Comparison of ENCODE assay signal across 16 mouse cellular contexts in the genomic region with DNA sequence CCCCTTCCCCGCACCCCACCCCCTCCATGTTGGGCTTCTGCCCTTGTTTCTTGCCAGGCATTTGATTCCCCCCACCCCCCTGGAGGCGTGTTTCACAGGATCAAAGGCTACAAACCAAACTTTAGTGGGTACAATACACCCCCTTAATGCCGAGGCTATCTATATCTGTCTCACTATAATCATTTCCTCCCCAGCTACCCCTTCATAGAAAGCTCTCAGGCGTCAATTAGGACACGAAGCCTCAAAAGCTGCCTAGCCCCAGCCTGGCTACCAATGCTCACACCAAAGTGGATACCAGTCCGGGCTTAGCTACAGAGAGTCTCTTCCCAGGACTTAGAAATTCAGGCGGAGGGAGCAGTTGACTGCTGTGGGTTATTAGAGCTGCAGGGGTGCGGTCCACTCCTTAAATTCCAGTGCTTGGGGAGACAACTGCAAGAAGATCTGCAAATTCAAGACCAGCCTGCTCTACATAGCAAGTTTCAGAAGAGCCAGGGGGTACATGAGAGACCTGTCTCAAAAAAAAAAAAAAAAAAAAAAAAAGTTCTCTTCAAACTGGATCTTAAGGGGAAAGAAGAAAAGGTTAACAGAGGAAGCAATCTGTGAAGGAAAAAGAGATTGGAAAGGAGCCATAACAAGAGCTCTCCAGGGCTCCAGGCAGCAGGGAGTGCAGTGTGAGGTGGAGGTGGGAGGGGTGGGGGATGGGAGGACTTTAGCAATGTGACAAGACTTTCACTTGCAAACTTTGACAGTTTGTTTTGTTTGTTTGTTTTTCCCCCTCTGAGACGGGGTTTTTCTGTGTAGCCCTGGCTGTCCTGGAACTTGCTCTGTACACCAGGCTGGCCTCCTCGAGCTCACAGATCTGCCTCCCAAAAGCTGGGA. TPM values are rescaled to one million over a fixed set of nuclear protein-coding genes. Genes with fewer than 3 reads are reported as not detected.
A peak's percentile ranks its signal among the peaks of the same experiment; 100 is the strongest.
DNase-seq lines count a peak whose midpoint lies in the region; ATAC-seq lines count a peak whose summit lies in the region.
"Had no signal": no experiment of that assay in that cellular context is flagged by ENCODE, and none has a peak within 500 bp of the region (broad histone marks: within the 10 kb centered on the region; RNA-seq: fewer than 3 reads in every experiment).

No protein-coding gene starts in this region.

- H3K27me3 ChIP-seq in heart, embryonic 16.5 days (ENCODE audit: control insufficient read depth, insufficient read depth, low read length): peaks cover 18% of the 10 kb centered on the region
- peaks cover 94% of the 10 kb centered on the region for H3K27me3 ChIP-seq in midbrain, embryonic 10.5 days (ENCODE audit: low read depth, poor library complexity, severe bottlenecking)
- H3K27me3 ChIP-seq in midbrain, embryonic 15.5 days (replicated peaks): peaks cover 77% of the 10 kb centered on the region
- H3K27me3 ChIP-seq in limb, embryonic 13.5 days: peaks cover 54% of the 10 kb centered on the region
- H3K27me3 ChIP-seq in hindbrain, embryonic 11.5 days (ENCODE audit: control insufficient read depth, insufficient read depth, low read length): peaks cover 92% of the 10 kb centered on the region

- WGBS in heart, embryonic 16.5 days: 13% methylated on average over 9 of the region's 10 CpGs
- WGBS in midbrain, embryonic 10.5 days: 2% methylated on average over 10 of the region's 10 CpGs
- WGBS in midbrain, embryonic 15.5 days: 6% methylated on average over 10 of the region's 10 CpGs
- 5% methylated on average over 10 of the region's 10 CpGs for WGBS in limb, embryonic 13.5 days
- WGBS in hindbrain, embryonic 11.5 days: 4% methylated on average over 10 of the region's 10 CpGs

- H3K4me3 ChIP-seq in heart, embryonic 16.5 days (ENCODE audit: low read length): 0 out of 2 replicates have a peak overlapping the region, but pooled peaks have one; percentile 6
- 0 out of 2 replicates have a peak overlapping the region, but pooled peaks have one; percentile 9 for H3K4me3 ChIP-seq in midbrain, embryonic 10.5 days
- no peak overlapping the region for H3K4me3 ChIP-seq in midbrain, embryonic 15.5 days
- H3K4me3 ChIP-seq in limb, embryonic 13.5 days: no peak overlapping the region
- H3K4me3 ChIP-seq in hindbrain, embryonic 11.5 days (ENCODE audit: low read depth, low read length): no peak overlapping the region
- H3K4me3 ChIP-seq: intestine, embryonic 15.5 days had no signal

- no peak for ATAC-seq in heart, embryonic 16.5 days (replicated peaks; ENCODE audit: extremely low read depth, insufficient read depth, low FRiP score)
- no peak for ATAC-seq in midbrain, embryonic 15.5 days (replicated peaks)
- ATAC-seq in limb, embryonic 13.5 days (ENCODE audit: low FRiP score, low read depth): no peak; the same call in 1 of the 2 replicates
- no peak for ATAC-seq in hindbrain, embryonic 11.5 days (ENCODE audit: low FRiP score)
- ATAC-seq: intestine, embryonic 15.5 days had no signal

- intact Hi-C loops in heart, postnatal 14 days (cut with DNase I): no loop called here

- peaks cover 11% of the 10 kb centered on the region for H3K4me1 ChIP-seq in heart, embryonic 16.5 days (ENCODE audit: control insufficient read depth, insufficient read depth, low read length)
- H3K4me1 ChIP-seq in midbrain, embryonic 10.5 days: peaks cover 39% of the 10 kb centered on the region
- no peaks in the 10 kb centered on the region for H3K4me1 ChIP-seq in midbrain, embryonic 15.5 days
- peaks cover 18% of the 10 kb centered on the region for H3K4me1 ChIP-seq in limb, embryonic 13.5 days
- H3K4me1 ChIP-seq in hindbrain, embryonic 11.5 days (replicated peaks; ENCODE audit: control insufficient read depth, insufficient read depth, low read length): peaks cover 4% of the 10 kb centered on the region; the same call in 1 of the 2 replicates

- DNase-seq in heart, postnatal 14 days: no peak
- no peak for DNase-seq in midbrain, embryonic 10.5 days (ENCODE audit: low spot score)
- peak; percentile 57 for DNase-seq in ZHBTc4 (ENCODE audit: low read depth, low spot score)
- no peak for DNase-seq in hindbrain, embryonic 11.5 days (ENCODE audit: low spot score)
- DNase-seq: cerebellum, adult 11-12 months; kidney, postnatal 4 days had no signal

- H3K27ac ChIP-seq in heart, embryonic 16.5 days (ENCODE audit: low read length): no peak overlapping the region
- peak overlapping the region; percentile 63 for H3K27ac ChIP-seq in midbrain, embryonic 10.5 days (replicated peaks)
- H3K27ac ChIP-seq in midbrain, embryonic 15.5 days: no peak overlapping the region
- no peak overlapping the region for H3K27ac ChIP-seq in limb, embryonic 13.5 days
- H3K27ac ChIP-seq in hindbrain, embryonic 11.5 days (ENCODE audit: low read depth, low read length): no peak overlapping the region
- H3K27ac ChIP-seq: intestine, embryonic 15.5 days; liver, embryonic 14.5 days had no signal

- H3K9ac ChIP-seq in heart, embryonic 16.5 days (ENCODE audit: low read length): no peak overlapping the region
- no peak overlapping the region for H3K9ac ChIP-seq in midbrain, embryonic 15.5 days
- H3K9ac ChIP-seq in limb, embryonic 13.5 days: no peak overlapping the region
- no peak overlapping the region for H3K9ac ChIP-seq in hindbrain, embryonic 11.5 days (ENCODE audit: low read depth, low read length)
- H3K9ac ChIP-seq: intestine, embryonic 15.5 days; liver, embryonic 14.5 days had no signal

- no peaks in the 10 kb centered on the region for H3K9me3 ChIP-seq in heart, embryonic 16.5 days (replicated peaks; ENCODE audit: control insufficient read depth, low read length)
- no peaks in the 10 kb centered on the region for H3K9me3 ChIP-seq in midbrain, embryonic 10.5 days (replicated peaks)
- H3K9me3 ChIP-seq in midbrain, embryonic 15.5 days: no peaks in the 10 kb centered on the region
- H3K9me3 ChIP-seq in limb, embryonic 13.5 days: no peaks in the 10 kb centered on the region
- H3K9me3 ChIP-seq in hindbrain, embryonic 11.5 days (ENCODE audit: control insufficient read depth, low read length): no peaks in the 10 kb centered on the region
- H3K9me3 ChIP-seq: intestine, embryonic 15.5 days had no signal

- no peaks in the 10 kb centered on the region for H3K36me3 ChIP-seq in heart, embryonic 16.5 days (ENCODE audit: control insufficient read depth, insufficient read depth)
- no peaks in the 10 kb centered on the region for H3K36me3 ChIP-seq in midbrain, embryonic 10.5 days
- H3K36me3 ChIP-seq in midbrain, embryonic 15.5 days (replicated peaks): no peaks in the 10 kb centered on the region
- H3K36me3 ChIP-seq in limb, embryonic 13.5 days: no peaks in the 10 kb centered on the region
- no peaks in the 10 kb centered on the region for H3K36me3 ChIP-seq in hindbrain, embryonic 11.5 days (ENCODE audit: control insufficient read depth, insufficient read depth, low read length)
- H3K36me3 ChIP-seq: intestine, embryonic 15.5 days had no signal

- H3K4me2 ChIP-seq in heart, embryonic 16.5 days (ENCODE audit: low read depth, low read length): peak overlapping the region; percentile 44
- no peak overlapping the region for H3K4me2 ChIP-seq in midbrain, embryonic 15.5 days
- H3K4me2 ChIP-seq in limb, embryonic 13.5 days (replicated peaks): peak overlapping the region; percentile 41
- H3K4me2 ChIP-seq in hindbrain, embryonic 11.5 days (replicated peaks; ENCODE audit: low read depth, low read length): no peak overlapping the region
- H3K4me2 ChIP-seq: intestine, embryonic 15.5 days had no signal

RNA-seq across cellular contexts. Expression of gene Dbx1, which starts 52.1 kb away (rescaled TPM):
- not detected in 2 replicates for polyA plus RNA-seq in heart, embryonic 16.5 days (2015; fragmentation: Nextera tagmentation; extraction: Ambion mirVana)
- total RNA-seq in heart, postnatal 14 days (2021): not detected
- polyA plus RNA-seq in midbrain, embryonic 10.5 days (2016; fragmentation: Nextera tagmentation; extraction: Ambion mirVana): 168 and 188 TPM in 2 replicates
- 23.2 and 31.7 TPM in 2 replicates for polyA plus RNA-seq in midbrain, embryonic 15.5 days (2015; fragmentation: Nextera tagmentation; extraction: Ambion mirVana)
- 1.9 and 2.4 TPM in 2 replicates for polyA plus RNA-seq in limb, embryonic 13.5 days (2015; fragmentation: Nextera tagmentation; extraction: Ambion mirVana)
- 35.7 and 39.4 TPM in 2 replicates for polyA plus RNA-seq in hindbrain, embryonic 11.5 days (2014; fragmentation: Nextera tagmentation; extraction: Ambion mirVana)
- total RNA-seq: hematopoietic stem cell, adult 5-6 weeks; megakaryocyte-erythroid progenitor cell, adult 5-6 weeks had no signal
- polyA plus RNA-seq: cortical plate, adult 2 months; intestine, embryonic 15.5 days; liver, embryonic 14.5 days; testis, adult 2 months; urinary bladder, adult 2 months had no signal

Comparison
In these comparisons a context has a peak if more than half of its experiments do, and no peak if none do; other contexts are left out.
1. H3K4me3 ChIP-seq: peak in heart, embryonic 16.5 days (single experiment) and midbrain, embryonic 10.5 days (single experiment); none in midbrain, embryonic 15.5 days (single experiment), limb, embryonic 13.5 days (single experiment) and hindbrain, embryonic 11.5 days (single experiment).
2. H3K4me2 ChIP-seq: peak in heart, embryonic 16.5 days (single experiment) and limb, embryonic 13.5 days (single experiment); none in midbrain, embryonic 15.5 days (single experiment) and hindbrain, embryonic 11.5 days (single experiment).